Mouse (Mus musculus) intestine, embryonic 15.5 days (tissue): ENCODE data around the gene Cxcr4. TPM values are rescaled to one million over a fixed set of nuclear protein-coding genes. Genes with fewer than 3 reads are reported as not detected.

Experiments used
- ATAC-seq: fragments of 200-750 bp; cut with Nextera tagmentation; 2 replicates; pipeline ENCODE4 v1.8.0; 2017; ENCODE audit warnings: moderate TSS enrichment, moderate library complexity
- H3K27ac ChIP-seq: fragments of 300-500 bp; sonication (generic); 2 replicates; pipeline ENCODE4 v1.5.1; 2015; ENCODE audit warnings: mild to moderate bottlenecking, inconsistent platforms
- H3K27me3 ChIP-seq: fragments of 300-500 bp; sonication (generic); replicated peaks from 2 replicates; pipeline ENCODE4 v1.6.1; 2015; ENCODE audit warnings: inconsistent platforms
- H3K36me3 ChIP-seq: fragments of 300-500 bp; sonication (generic); 2 replicates; pipeline ENCODE4 v1.6.1; 2015; ENCODE audit warnings: inconsistent platforms
- H3K4me1 ChIP-seq: fragments of 300-500 bp; sonication (generic); replicated peaks from 2 replicates; pipeline ENCODE4 v1.6.1; 2015; ENCODE audit warnings: inconsistent platforms
- H3K4me2 ChIP-seq: fragments of 300-500 bp; sonication (generic); replicated peaks from 2 replicates; pipeline ENCODE4 v1.6.1; 2015; ENCODE audit warnings: mild to moderate bottlenecking, inconsistent platforms
- H3K4me3 ChIP-seq: fragments of 300-500 bp; sonication (generic); replicated peaks from 2 replicates; pipeline ENCODE4 v1.5.1; 2015; ENCODE audit warnings: inconsistent platforms
- H3K9ac ChIP-seq: fragments of 300-500 bp; sonication (generic); 2 replicates; pipeline ENCODE4 v1.6.1; 2015; ENCODE audit warnings: inconsistent platforms
- H3K9me3 ChIP-seq: fragments of 300-500 bp; sonication (generic); 2 replicates; pipeline ENCODE4 v1.6.1; 2016; ENCODE audit warnings: inconsistent platforms
- WGBS: fragments of 180-500 bp; shearing (Covaris S2); methylation state at CpG from one replicate; pipeline ENCODE4 v1.1.7; 2015; 5-methylcytosine and 5-hydroxymethylcytosine counted together
- polyA plus RNA-seq: library from polyadenylated mRNA; unstranded; fragments of >200 nt; fragmentation: Nextera tagmentation; extraction: Ambion mirVana; gene quantifications from 2 replicates; pipeline ENCODE4 v1.2.1, GENCODE M21; 2015

Gene Cxcr4
- 2.8 and 3.1 TPM in 2 replicates for polyA plus RNA-seq

GRCm38 (mm10) chr1:128592211-128592741 lies at the start of gene Cxcr4:
Gene Cxcr4, minus strand, starts transcription at chr1:128592293.
- Histone ChIP-seq H3K9me3 (no peaks in the 10 kb centered on the region), H3K27me3 (peaks cover 4% of the 10 kb centered on the region; the same call in 1 of the 2 replicates), H3K9ac (peak within 1 kb of the TSS; percentile 48), H3K27ac (peak within 1 kb of the TSS; percentile 1; the same call in 1 of the 2 replicates), H3K36me3 (no peaks in the 10 kb centered on the region), H3K4me2 (peak within 1 kb of the TSS; percentile 92), H3K4me1 (peaks cover 17% of the 10 kb centered on the region), H3K4me3 (peak within 1 kb of the TSS; percentile 56)
- ATAC-seq = peak; percentile 88
- WGBS = under 1% methylated on average over 27 of the region's 27 CpGs

- Histone ChIP-seq H3K4me3 (no peak overlapping the region), H3K4me1 (peaks cover 11% of the 10 kb centered on the region), H3K27ac (no peak overlapping the region), H3K36me3 (no peaks in the 10 kb centered on the region), H3K4me2 (no peak overlapping the region), H3K27me3 (no peaks in the 10 kb centered on the region), H3K9ac (no peak overlapping the region), H3K9me3 (no peaks in the 10 kb centered on the region)
- ATAC-seq = no peak
- 47% methylated on average over 4 of the region's 4 CpGs for WGBS
These were observed 47.6 kb upstream of the Cxcr4 start for GRCm38 (mm10) chr1:128639707-128640107.

- no peak overlapping the region for H3K4me2 ChIP-seq
- no peak overlapping the region for H3K27ac ChIP-seq
- no peak overlapping the region for H3K4me3 ChIP-seq
- no peak for ATAC-seq
- no peaks in the 10 kb centered on the region for H3K9me3 ChIP-seq
- no peak overlapping the region for H3K9ac ChIP-seq
- no peaks in the 10 kb centered on the region for H3K36me3 ChIP-seq
- H3K27me3 ChIP-seq = no peaks in the 10 kb centered on the region
- no peaks in the 10 kb centered on the region for H3K4me1 ChIP-seq
- 90% methylated on average over 7 of the region's 7 CpGs for WGBS
These were observed 45.2 kb upstream of the Cxcr4 start for GRCm38 (mm10) chr1:128637230-128637740.

- Histone ChIP-seq H3K4me3 (no peak overlapping the region), H3K27ac (no peak overlapping the region), H3K4me1 (no peaks in the 10 kb centered on the region), H3K27me3 (no peaks in the 10 kb centered on the region), H3K4me2 (no peak overlapping the region), H3K9me3 (no peaks in the 10 kb centered on the region), H3K36me3 (no peaks in the 10 kb centered on the region), H3K9ac (no peak overlapping the region)
- ATAC-seq = no peak
- WGBS = 74% methylated on average over 10 of the region's 10 CpGs
These were observed 44.5 kb upstream of the Cxcr4 start for GRCm38 (mm10) chr1:128636258-128637229.

- no peak for ATAC-seq
- Histone ChIP-seq H3K27me3 (no peaks in the 10 kb centered on the region), H3K9me3 (no peaks in the 10 kb centered on the region), H3K4me3 (no peak overlapping the region), H3K4me1 (no peaks in the 10 kb centered on the region), H3K4me2 (no peak overlapping the region), H3K9ac (no peak overlapping the region), H3K36me3 (no peaks in the 10 kb centered on the region), H3K27ac (no peak overlapping the region)
- WGBS = 72% methylated on average over 6 of the region's 6 CpGs
These were observed 41.8 kb upstream of the Cxcr4 start for GRCm38 (mm10) chr1:128633711-128634379.

- ATAC-seq = no peak
- H3K36me3 ChIP-seq = no peaks in the 10 kb centered on the region
These were observed 40.4 kb upstream of the Cxcr4 start for GRCm38 (mm10) chr1:128632522-128632921.

GRCm38 (mm10) chr1:128626144-128626678 lies 34.1 kb upstream of the Cxcr4 start:
- Histone ChIP-seq H3K4me3 (no peak overlapping the region), H3K36me3 (no peaks in the 10 kb centered on the region), H3K4me1 (peaks cover 4% of the 10 kb centered on the region), H3K9me3 (no peaks in the 10 kb centered on the region), H3K27ac (no peak overlapping the region), H3K9ac (no peak overlapping the region), H3K27me3 (no peaks in the 10 kb centered on the region), H3K4me2 (no peak overlapping the region)
- 65% methylated on average over 9 of the region's 9 CpGs for WGBS
- peak; percentile 51; the same call in 1 of the 2 replicates for ATAC-seq

More at GRCm38 (mm10) chr1:128632522-128632921, 40.4 kb upstream of the Cxcr4 start:
- Histone ChIP-seq H3K9ac (no peak overlapping the region), H3K27me3 (no peaks in the 10 kb centered on the region), H3K4me1 (no peaks in the 10 kb centered on the region), H3K4me2 (no peak overlapping the region), H3K4me3 (no peak overlapping the region), H3K27ac (no peak overlapping the region), H3K9me3 (no peaks in the 10 kb centered on the region)
- WGBS = 66% methylated on average over 6 of the region's 6 CpGs

GRCm38 (mm10) chr1:128623594-128623887 lies 31.4 kb upstream of the Cxcr4 start:
- Histone ChIP-seq H3K27ac (no peak overlapping the region), H3K4me2 (no peak overlapping the region), H3K27me3 (no peaks in the 10 kb centered on the region), H3K4me3 (no peak overlapping the region), H3K9ac (no peak overlapping the region), H3K36me3 (no peaks in the 10 kb centered on the region), H3K9me3 (no peaks in the 10 kb centered on the region), H3K4me1 (peaks cover 4% of the 10 kb centered on the region)
- ATAC-seq = no peak
- WGBS = 66% methylated on average over 4 of the region's 4 CpGs

GRCm38 (mm10) chr1:128622867-128623593 lies 30.9 kb upstream of the Cxcr4 start:
- no peak overlapping the region for H3K9ac ChIP-seq
- peak; percentile 45; the same call in 1 of the 2 replicates for ATAC-seq
- H3K4me3 ChIP-seq = no peak overlapping the region
- peaks cover 4% of the 10 kb centered on the region for H3K4me1 ChIP-seq
- WGBS = 53% methylated on average over 9 of the region's 9 CpGs
- no peak overlapping the region for H3K4me2 ChIP-seq
- no peaks in the 10 kb centered on the region for H3K36me3 ChIP-seq
- no peaks in the 10 kb centered on the region for H3K27me3 ChIP-seq
- H3K9me3 ChIP-seq = no peaks in the 10 kb centered on the region
- H3K27ac ChIP-seq = no peak overlapping the region

- ATAC-seq = no peak
- WGBS = 87% methylated on average over 13 of the region's 13 CpGs
These were observed 25.7 kb upstream of the Cxcr4 start for GRCm38 (mm10) chr1:128617654-128618310.

GRCm38 (mm10) chr1:128616586-128616985 lies 24.5 kb upstream of the Cxcr4 start:
- Histone ChIP-seq H3K27ac (no peak overlapping the region), H3K4me1 (no peaks in the 10 kb centered on the region), H3K9me3 (no peaks in the 10 kb centered on the region), H3K9ac (no peak overlapping the region), H3K36me3 (no peaks in the 10 kb centered on the region), H3K27me3 (no peaks in the 10 kb centered on the region), H3K4me3 (no peak overlapping the region), H3K4me2 (no peak overlapping the region)
- 44% methylated on average over 2 of the region's 2 CpGs for WGBS
- no peak for ATAC-seq

More at GRCm38 (mm10) chr1:128617654-128618310, 25.7 kb upstream of the Cxcr4 start:
- Histone ChIP-seq H3K4me2 (no peak overlapping the region), H3K9ac (no peak overlapping the region), H3K9me3 (no peaks in the 10 kb centered on the region), H3K4me3 (no peak overlapping the region), H3K27me3 (no peaks in the 10 kb centered on the region), H3K36me3 (no peaks in the 10 kb centered on the region), H3K27ac (no peak overlapping the region), H3K4me1 (peaks cover under 1% of the 10 kb centered on the region)
